Mouse (Mus musculus) liver, embryonic 11.5 days (tissue): Measurements from ENCODE around the gene Gm9945. TPM values are rescaled to one million over a fixed set of nuclear protein-coding genes. Genes with fewer than 3 reads are reported as not detected.

Experiments used
- ATAC-seq: fragments of 200-750 bp; cut with Nextera tagmentation; replicated peaks from 2 replicates; pipeline ENCODE4 v1.8.0; 2017; ENCODE audit warnings: moderate number of reproducible peaks, mild to moderate bottlenecking, moderate TSS enrichment, moderate library complexity; ENCODE audit not compliant: low FRiP score
- DNase-seq: peaks from one replicate; pipeline ENCODE4 v3.0.0-alpha.2; 2017; ENCODE audit warnings: low spot score
- H3K27ac ChIP-seq: fragments of 300-500 bp; sonication (generic); 2 replicates; pipeline ENCODE4 v1.5.1; 2014; ENCODE audit warnings: mild to moderate bottlenecking, low read depth, low read length, control low read depth
- H3K27me3 ChIP-seq: fragments of 300-500 bp; sonication (generic); replicated peaks from 2 replicates; pipeline ENCODE4 v1.6.1; 2014; ENCODE audit warnings: low read length, mixed read lengths; ENCODE audit not compliant: control insufficient read depth, insufficient read depth
- H3K36me3 ChIP-seq: fragments of 300-500 bp; sonication (generic); 2 replicates; pipeline ENCODE4 v1.6.1; 2014; ENCODE audit warnings: mild to moderate bottlenecking, low read length, moderate library complexity, mixed read lengths; ENCODE audit not compliant: control insufficient read depth, insufficient read depth
- H3K4me1 ChIP-seq: fragments of 300-500 bp; sonication (generic); replicated peaks from 2 replicates; pipeline ENCODE4 v1.6.1; 2014; ENCODE audit warnings: low read length, mixed read lengths; ENCODE audit not compliant: control insufficient read depth, insufficient read depth
- H3K4me2 ChIP-seq: fragments of 300-500 bp; sonication (generic); 2 replicates; pipeline ENCODE4 v1.6.1; 2014; ENCODE audit warnings: mild to moderate bottlenecking, control low read depth, moderate library complexity
- H3K4me3 ChIP-seq: fragments of 300-500 bp; sonication (generic); 2 replicates; pipeline ENCODE4 v1.5.1; 2014; ENCODE audit warnings: low read depth, low read length, control low read depth
- H3K9ac ChIP-seq: fragments of 300-500 bp; sonication (generic); 2 replicates; pipeline ENCODE4 v1.6.1; 2014; ENCODE audit warnings: low read depth, low read length, control low read depth
- H3K9me3 ChIP-seq: fragments of 300-500 bp; sonication (generic); 2 replicates; pipeline ENCODE4 v1.6.1; 2016; ENCODE audit warnings: low read length, inconsistent platforms, mixed read lengths; ENCODE audit not compliant: control insufficient read depth
- whole genome bisulfite sequencing: fragments of 180-500 bp; shearing (Covaris S2); extraction: QIAGEN DNeasy Blood & Tissue Kit; methylation state at CpG from one replicate; pipeline ENCODE4 v1.1.7; 2014; 5-methylcytosine and 5-hydroxymethylcytosine counted together
- polyA plus RNA-seq: library from polyadenylated mRNA; unstranded; fragments of >200 nt; fragmentation: Nextera tagmentation; extraction: Ambion mirVana; gene quantifications from 2 replicates; pipeline ENCODE4 v1.2.1, GENCODE M21; 2014

Gene Gm9945
- polyA plus RNA-seq, 1 experiment from 2014 or later: not detected

- peak overlapping the region; percentile 55 for H3K4me2 ChIP-seq
- DNase-seq (no peak), ATAC-seq (peak; percentile 82)
- H3K27me3 ChIP-seq: peaks cover 34% of the 10 kb centered on the region
- no peaks in the 10 kb centered on the region for H3K36me3 ChIP-seq
- no peak overlapping the region for H3K4me3 ChIP-seq
- H3K9me3 ChIP-seq: no peaks in the 10 kb centered on the region
- peak overlapping the region; percentile 90 for H3K27ac ChIP-seq
- peak overlapping the region; percentile 52 for H3K9ac ChIP-seq
- WGBS: 32% methylated on average over 9 of the region's 9 CpGs
- peaks cover 38% of the 10 kb centered on the region for H3K4me1 ChIP-seq
Observed at GRCm38 (mm10) chr11:53483159-53483891, 3.4 kb downstream of the Gm9945 start.

GRCm38 (mm10) chr11:53485719-53486118 lies 5.8 kb downstream of the Gm9945 start:
- no peak for DNase-seq
- no peak for ATAC-seq
- H3K36me3 ChIP-seq: no peaks in the 10 kb centered on the region
- H3K9ac ChIP-seq: no peak overlapping the region
- no peak overlapping the region for H3K4me2 ChIP-seq
- peaks cover 20% of the 10 kb centered on the region for H3K4me1 ChIP-seq
- 37% methylated on average over 3 of the region's 3 CpGs for WGBS
- H3K27me3 ChIP-seq: peaks cover 13% of the 10 kb centered on the region
- H3K9me3 ChIP-seq: no peaks in the 10 kb centered on the region
- no peak overlapping the region for H3K27ac ChIP-seq
- H3K4me3 ChIP-seq: no peak overlapping the region

- Histone ChIP-seq H3K36me3 (no peaks in the 10 kb centered on the region), H3K4me2 (no peak overlapping the region), H3K27ac (no peak overlapping the region), H3K9me3 (no peaks in the 10 kb centered on the region), H3K9ac (no peak overlapping the region), H3K4me1 (peaks cover 20% of the 10 kb centered on the region), H3K27me3 (peaks cover 13% of the 10 kb centered on the region), H3K4me3 (no peak overlapping the region)
- WGBS: 79% methylated on average over 3 of the region's 3 CpGs
- ATAC-seq (no peak), DNase-seq (no peak)
Observed at GRCm38 (mm10) chr11:53486351-53486750, 6.4 kb downstream of the Gm9945 start.

- Histone ChIP-seq H3K4me1 (peaks cover 19% of the 10 kb centered on the region), H3K4me2 (peak overlapping the region; percentile 56), H3K36me3 (no peaks in the 10 kb centered on the region), H3K9ac (no peak overlapping the region), H3K27me3 (peaks cover 13% of the 10 kb centered on the region), H3K27ac (no peak overlapping the region), H3K9me3 (no peaks in the 10 kb centered on the region), H3K4me3 (peak overlapping the region; percentile 10; the same call in 1 of the 2 replicates)
- ATAC-seq (no peak; the same call in 1 of the 2 replicates), DNase-seq (no peak)
- 13% methylated on average over 27 of the region's 27 CpGs for WGBS
Observed at GRCm38 (mm10) chr11:53486822-53487594, 7.0 kb downstream of the Gm9945 start.

- H3K9ac ChIP-seq: no peak overlapping the region
- H3K27me3 ChIP-seq: peaks cover 13% of the 10 kb centered on the region
- WGBS: 96% methylated on average over 5 of the region's 5 CpGs
- no peak for ATAC-seq
- no peaks in the 10 kb centered on the region for H3K36me3 ChIP-seq
- H3K4me3 ChIP-seq: no peak overlapping the region
- no peak for DNase-seq
- H3K4me2 ChIP-seq: no peak overlapping the region
- no peak overlapping the region for H3K27ac ChIP-seq
- peaks cover 12% of the 10 kb centered on the region for H3K4me1 ChIP-seq
- H3K9me3 ChIP-seq: no peaks in the 10 kb centered on the region
Observed at GRCm38 (mm10) chr11:53489007-53489406, 9.0 kb downstream of the Gm9945 start.

- Histone ChIP-seq H3K9ac (no peak overlapping the region), H3K9me3 (no peaks in the 10 kb centered on the region), H3K4me3 (no peak overlapping the region), H3K27ac (no peak overlapping the region), H3K4me2 (no peak overlapping the region), H3K36me3 (no peaks in the 10 kb centered on the region), H3K4me1 (peaks cover 12% of the 10 kb centered on the region), H3K27me3 (peaks cover 13% of the 10 kb centered on the region)
- no peak for ATAC-seq
- WGBS: 84% methylated on average over 9 of the region's 9 CpGs
- DNase-seq: no peak
Observed at GRCm38 (mm10) chr11:53489421-53489820, 9.5 kb downstream of the Gm9945 start.

GRCm38 (mm10) chr11:53491954-53492401 lies 12.0 kb downstream of the Gm9945 start:
- WGBS: 30% methylated on average over 8 of the region's 8 CpGs
- DNase-seq: no peak

GRCm38 (mm10) chr11:53493243-53493955 lies 13.4 kb downstream of the Gm9945 start:
- ATAC-seq (no peak), DNase-seq (no peak)
- no peak overlapping the region for H3K9ac ChIP-seq
- H3K4me3 ChIP-seq: no peak overlapping the region
- no peak overlapping the region for H3K4me2 ChIP-seq
- 42% methylated on average over 3 of the region's 3 CpGs for WGBS
- H3K27ac ChIP-seq: no peak overlapping the region
- no peaks in the 10 kb centered on the region; the same call in 1 of the 2 replicates for H3K27me3 ChIP-seq
- no peaks in the 10 kb centered on the region for H3K9me3 ChIP-seq
- H3K4me1 ChIP-seq: peaks cover 4% of the 10 kb centered on the region
- no peaks in the 10 kb centered on the region for H3K36me3 ChIP-seq

More at GRCm38 (mm10) chr11:53491954-53492401, 12.0 kb downstream of the Gm9945 start:
- no peak overlapping the region for H3K4me3 ChIP-seq
- no peaks in the 10 kb centered on the region for H3K36me3 ChIP-seq
- no peak overlapping the region for H3K4me2 ChIP-seq
- no peak for ATAC-seq
- no peaks in the 10 kb centered on the region for H3K9me3 ChIP-seq
- H3K27ac ChIP-seq: no peak overlapping the region
- peaks cover 6% of the 10 kb centered on the region for H3K27me3 ChIP-seq
- no peak overlapping the region for H3K9ac ChIP-seq
- H3K4me1 ChIP-seq: peaks cover 8% of the 10 kb centered on the region
